Mouse (Mus musculus) thymus, adult 2 months (tissue): ENCODE results near the gene Sipa1l2. TPM values are rescaled to one million over a fixed set of nuclear protein-coding genes. Genes with fewer than 3 reads are reported as not detected.

ENCODE experiments used
- DNase-seq: peaks from one replicate; pipeline ENCODE4 v3.0.0; 2021
- H3K27ac ChIP-seq: fragments of 200-500 bp; 2 replicates; pipeline ENCODE4 v1.5.1; 2012; ENCODE audit warnings: low read length, control low read depth; ENCODE audit not compliant: control insufficient read depth, insufficient read depth
- H3K27me3 ChIP-seq: fragments of 200-500 bp; 2 replicates; pipeline ENCODE4 v1.6.1; 2012; ENCODE audit warnings: mild to moderate bottlenecking, low read length, moderate library complexity, mixed read lengths; ENCODE audit not compliant: control insufficient read depth, insufficient read depth
- H3K36me3 ChIP-seq: fragments of 200-500 bp; 2 replicates; pipeline ENCODE4 v1.6.1; 2012; ENCODE audit warnings: mild to moderate bottlenecking, low read length, moderate library complexity; ENCODE audit not compliant: control insufficient read depth, insufficient read depth
- H3K4me1 ChIP-seq: fragments of 200-500 bp; replicated peaks from 2 replicates; pipeline ENCODE4 v1.6.1; 2012; ENCODE audit warnings: low read length; ENCODE audit not compliant: control insufficient read depth, insufficient read depth
- H3K4me3 ChIP-seq: fragments of 200-500 bp; 2 replicates; pipeline ENCODE4 v1.5.1; 2012; ENCODE audit warnings: mild to moderate bottlenecking, low read length, control low read depth, moderate library complexity; ENCODE audit not compliant: control insufficient read depth, insufficient read depth
- CTCF ChIP-seq: fragments of 200-500 bp; IDR thresholded peaks from 2 replicates; pipeline ENCODE4 v1.5.1; 2012; ENCODE audit warnings: mild to moderate bottlenecking, control low read depth, low read length, moderate library complexity, borderline replicate concordance; ENCODE audit not compliant: control insufficient read depth, poor library complexity, insufficient read depth; ENCODE audit errors: extremely low read depth
- POLR2A ChIP-seq: fragments of 200-500 bp; IDR thresholded peaks from 2 replicates; pipeline ENCODE4 v1.6.1; 2012; ENCODE audit warnings: mild to moderate bottlenecking, low read length, control low read depth, moderate library complexity; ENCODE audit not compliant: control insufficient read depth, poor library complexity, insufficient read depth; ENCODE audit errors: extremely low read depth
- WGBS: fragments of 180-500 bp; shearing (Covaris S2); methylation state at CpG from one replicate; pipeline ENCODE4 v1.1.7; 2018; 5-methylcytosine and 5-hydroxymethylcytosine counted together
- polyA plus RNA-seq: library from polyadenylated mRNA; depleted of rRNA; stranded (reverse); fragments of >200 nt; gene quantifications from 2 replicates; pipeline ENCODE4 v1.2.3, GENCODE M21; 2012

Sipa1l2 gene
- polyA plus RNA-seq, 1 experiment: 11.7 TPM

- H3K27ac ChIP-seq: no peak overlapping the region
These were observed 57.0 kb downstream of the Sipa1l2 start for GRCm38 (mm10) chr8:125512561-125512960.

DNA sequence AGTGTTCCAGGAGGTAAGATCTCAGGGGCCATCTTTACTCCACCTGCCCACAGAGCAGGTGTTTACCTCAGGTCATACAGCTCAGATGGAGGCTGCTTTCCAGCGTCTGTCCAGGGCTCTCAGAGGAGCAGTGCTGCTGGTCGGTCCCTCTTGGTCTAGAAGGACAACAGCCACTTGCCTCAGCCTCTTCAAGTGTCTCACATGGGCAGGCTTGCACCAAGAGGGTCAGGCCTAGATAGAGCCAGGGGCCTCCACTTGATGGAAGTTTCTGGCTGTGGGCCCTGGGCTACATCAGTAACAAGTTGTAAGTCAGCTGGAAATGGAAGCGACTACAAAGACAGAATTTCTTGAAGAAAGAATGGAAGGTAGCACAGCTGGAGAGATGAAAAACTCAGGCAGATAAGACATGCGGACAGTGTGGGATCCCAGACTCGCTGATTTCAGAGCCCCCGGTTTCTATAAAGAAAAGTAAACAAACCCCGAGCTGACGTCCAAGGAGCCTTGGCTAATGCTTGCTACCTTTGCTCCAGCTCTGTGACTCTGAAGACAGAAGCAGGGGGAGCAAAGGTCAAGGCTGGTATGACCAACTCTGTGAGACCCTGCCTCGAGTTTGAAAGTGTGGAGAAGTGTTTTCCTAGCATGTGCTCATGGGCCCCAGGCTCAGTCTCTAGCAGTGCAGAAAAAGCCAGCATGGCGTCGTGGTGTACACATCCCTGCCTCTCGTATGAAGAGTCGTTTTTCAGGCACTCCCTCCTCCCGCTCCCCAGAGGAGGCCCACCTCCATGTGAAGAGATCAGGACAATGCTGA is 58.5 kb downstream of the Sipa1l2 start:
- WGBS: 93% methylated on average over 14 of the region's 14 CpGs
- TF ChIP-seq POLR2A (no peak), CTCF (no peak)
- Histone ChIP-seq H3K4me3 (no peak overlapping the region), H3K27me3 (no peaks in the 10 kb centered on the region), H3K27ac (no peak overlapping the region), H3K36me3 (no peaks in the 10 kb centered on the region), H3K4me1 (no peaks in the 10 kb centered on the region)
- DNase-seq: no peak

More at GRCm38 (mm10) chr8:125512561-125512960, 57.0 kb downstream of the Sipa1l2 start:
- TF ChIP-seq POLR2A: no peak
- TF ChIP-seq CTCF: no peak
- DNase-seq: no peak
- peaks cover 2% of the 10 kb centered on the region for H3K4me1 ChIP-seq
- H3K27me3 ChIP-seq: no peaks in the 10 kb centered on the region
- WGBS: 78% methylated on average over 1 of the region's 1 CpGs
- no peaks in the 10 kb centered on the region for H3K36me3 ChIP-seq
- H3K4me3 ChIP-seq: no peak overlapping the region

DNA sequence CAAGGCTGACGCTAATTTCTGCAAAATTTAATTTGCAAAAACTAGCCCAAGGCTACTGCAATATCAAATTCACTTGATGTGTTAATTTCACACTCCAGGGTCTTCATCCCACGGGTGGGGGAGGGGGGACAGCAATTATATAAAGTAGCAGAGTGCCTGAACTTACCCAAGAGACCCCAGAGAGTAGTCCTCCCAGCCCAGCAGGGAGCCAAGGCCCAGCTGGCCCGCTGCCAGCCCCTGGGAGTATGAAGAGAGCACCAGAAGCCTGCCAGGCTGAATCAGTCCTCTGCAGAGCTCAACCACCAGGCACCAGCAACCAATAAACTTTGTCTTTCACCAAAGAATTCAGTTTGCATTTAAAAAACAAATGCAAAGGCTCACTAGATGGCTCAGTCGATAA is 59.8 kb downstream of the Sipa1l2 start:
- Histone ChIP-seq H3K4me1 (peaks cover 4% of the 10 kb centered on the region), H3K27me3 (no peaks in the 10 kb centered on the region), H3K36me3 (no peaks in the 10 kb centered on the region), H3K4me3 (no peak overlapping the region), H3K27ac (no peak overlapping the region)
- TF ChIP-seq POLR2A (no peak), CTCF (no peak)
- no peak for DNase-seq
- 73% methylated on average over 4 of the region's 4 CpGs for WGBS

- WGBS: 91% methylated on average over 6 of the region's 6 CpGs
- H3K4me1 ChIP-seq: peaks cover 5% of the 10 kb centered on the region
- no peak for TF ChIP-seq POLR2A
- TF ChIP-seq CTCF: no peak
These were observed 60.4 kb downstream of the Sipa1l2 start for GRCm38 (mm10) chr8:125509175-125509574.

DNA sequence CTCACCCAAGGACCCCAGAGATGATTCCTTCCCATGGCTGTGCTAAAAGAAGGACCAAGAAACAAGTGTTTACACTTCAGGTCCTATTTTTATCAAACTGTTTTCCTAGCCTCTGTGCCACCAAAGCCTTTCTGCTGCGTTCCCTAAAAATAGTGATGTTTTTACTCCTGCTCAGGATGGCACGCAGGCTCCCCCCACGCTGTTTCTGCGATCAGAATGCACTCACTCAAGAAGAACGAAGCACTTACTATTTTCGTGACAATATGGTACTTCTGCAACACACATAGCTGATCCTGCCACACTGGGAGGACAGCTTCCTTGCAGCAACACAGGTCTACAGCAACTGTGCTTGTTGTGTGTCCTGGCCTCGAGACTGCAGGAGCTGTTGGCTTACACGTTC is 62.3 kb downstream of the Sipa1l2 start:
- Histone ChIP-seq H3K4me1 (peaks cover 5% of the 10 kb centered on the region), H3K27ac (no peak overlapping the region)
- 94% methylated on average over 8 of the region's 8 CpGs for WGBS

More at GRCm38 (mm10) chr8:125509175-125509574, 60.4 kb downstream of the Sipa1l2 start:
- no peak overlapping the region for H3K4me3 ChIP-seq
- no peak for DNase-seq
- H3K27ac ChIP-seq: no peak overlapping the region
- H3K36me3 ChIP-seq: no peaks in the 10 kb centered on the region
- no peaks in the 10 kb centered on the region for H3K27me3 ChIP-seq

GRCm38 (mm10) chr8:125504605-125505257 is 64.9 kb downstream of the Sipa1l2 start:
- Histone ChIP-seq H3K27me3 (no peaks in the 10 kb centered on the region), H3K36me3 (no peaks in the 10 kb centered on the region), H3K27ac (no peak overlapping the region), H3K4me3 (no peak overlapping the region), H3K4me1 (peaks cover 5% of the 10 kb centered on the region)
- TF ChIP-seq CTCF: no peak
- no peak for TF ChIP-seq POLR2A
- WGBS: 67% methylated on average over 6 of the region's 6 CpGs
- DNase-seq: peak; percentile 39

More for the DNA sequence above, 62.3 kb downstream of the Sipa1l2 start:
- H3K36me3 ChIP-seq: no peaks in the 10 kb centered on the region
- H3K4me3 ChIP-seq: no peak overlapping the region
- no peaks in the 10 kb centered on the region for H3K27me3 ChIP-seq
- TF ChIP-seq CTCF: no peak
- TF ChIP-seq POLR2A: no peak
- no peak for DNase-seq

GRCm38 (mm10) chr8:125503808-125504207 is 65.8 kb downstream of the Sipa1l2 start:
- no peak for DNase-seq
- no peak for TF ChIP-seq POLR2A
- no peak for TF ChIP-seq CTCF
- Histone ChIP-seq H3K27ac (no peak overlapping the region), H3K36me3 (no peaks in the 10 kb centered on the region), H3K4me1 (peaks cover 5% of the 10 kb centered on the region), H3K4me3 (no peak overlapping the region), H3K27me3 (no peaks in the 10 kb centered on the region)
- WGBS: 95% methylated on average over 8 of the region's 8 CpGs
